Mouse (Mus musculus): ENCODE results near the gene Clec18a. TPM values are rescaled to one million over a fixed set of nuclear protein-coding genes. Genes with fewer than 3 reads are reported as not detected.

The Clec18a gene
- polyA plus RNA-seq, 1 experiment from 2014 or later = 0.34 TPM

- no peak for ATAC-seq (ENCODE audit: low FRiP score, low TSS enrichment)
- no peaks in the 10 kb centered on the region for H3K4me1 ChIP-seq (ENCODE audit: control insufficient read depth, insufficient read depth, low read length)
- H3K9ac ChIP-seq (replicated peaks; ENCODE audit: low read length) = no peak overlapping the region
- H3K27me3 ChIP-seq (ENCODE audit: control insufficient read depth, insufficient read depth, low read length) = no peaks in the 10 kb centered on the region
- 96% methylated on average over 7 of the region's 7 CpGs for WGBS
- H3K4me3 ChIP-seq (replicated peaks; ENCODE audit: low read depth, low read length) = no peak overlapping the region
- H3K4me2 ChIP-seq (ENCODE audit: low read length) = no peak overlapping the region
- no peaks in the 10 kb centered on the region for H3K9me3 ChIP-seq (ENCODE audit: control insufficient read depth, low read length)
- no peak overlapping the region for H3K27ac ChIP-seq (replicated peaks; ENCODE audit: low read depth, low read length)
- peaks cover 100% of the 10 kb centered on the region for H3K36me3 ChIP-seq (ENCODE audit: control insufficient read depth, insufficient read depth, low read length)
- no peak for DNase-seq
These were observed 43.1 kb downstream of the Clec18a start for GRCm38 (mm10) chr8:111049106-111049505.

- no peaks in the 10 kb centered on the region for H3K27me3 ChIP-seq (ENCODE audit: control insufficient read depth, insufficient read depth, low read length)
- no peak for DNase-seq
- H3K27ac ChIP-seq (replicated peaks; ENCODE audit: low read depth, low read length) = no peak overlapping the region
- H3K4me2 ChIP-seq (ENCODE audit: low read length) = no peak overlapping the region
- WGBS = 91% methylated on average over 2 of the region's 2 CpGs
- H3K9me3 ChIP-seq (ENCODE audit: control insufficient read depth, low read length) = no peaks in the 10 kb centered on the region
- peaks cover 100% of the 10 kb centered on the region for H3K36me3 ChIP-seq (ENCODE audit: control insufficient read depth, insufficient read depth, low read length)
- no peak overlapping the region for H3K4me3 ChIP-seq (replicated peaks; ENCODE audit: low read depth, low read length)
- H3K4me1 ChIP-seq (ENCODE audit: control insufficient read depth, insufficient read depth, low read length) = no peaks in the 10 kb centered on the region
- H3K9ac ChIP-seq (replicated peaks; ENCODE audit: low read length) = no peak overlapping the region
- no peak for ATAC-seq (ENCODE audit: low FRiP score, low TSS enrichment)
These were observed 43.5 kb downstream of the Clec18a start for GRCm38 (mm10) chr8:111048694-111049093.

- Histone ChIP-seq H3K36me3 (ENCODE audit: control insufficient read depth, insufficient read depth, low read length) (peaks cover 100% of the 10 kb centered on the region), H3K4me3 (replicated peaks; ENCODE audit: low read depth, low read length) (no peak overlapping the region), H3K9me3 (ENCODE audit: control insufficient read depth, low read length) (no peaks in the 10 kb centered on the region), H3K27me3 (ENCODE audit: control insufficient read depth, insufficient read depth, low read length) (no peaks in the 10 kb centered on the region), H3K27ac (replicated peaks; ENCODE audit: low read depth, low read length) (no peak overlapping the region), H3K4me2 (ENCODE audit: low read length) (no peak overlapping the region), H3K4me1 (ENCODE audit: control insufficient read depth, insufficient read depth, low read length) (no peaks in the 10 kb centered on the region), H3K9ac (replicated peaks; ENCODE audit: low read length) (no peak overlapping the region)
- DNase-seq (no peak), ATAC-seq (ENCODE audit: low FRiP score, low TSS enrichment) (no peak)
- 48% methylated on average over 2 of the region's 2 CpGs for WGBS
These were observed 48.1 kb downstream of the Clec18a start for GRCm38 (mm10) chr8:111044003-111044734.

- no peak for DNase-seq
- Histone ChIP-seq H3K9me3 (ENCODE audit: control insufficient read depth, low read length) (no peaks in the 10 kb centered on the region), H3K36me3 (ENCODE audit: control insufficient read depth, insufficient read depth, low read length) (peaks cover 100% of the 10 kb centered on the region), H3K4me2 (ENCODE audit: low read length) (no peak overlapping the region), H3K27ac (replicated peaks; ENCODE audit: low read depth, low read length) (no peak overlapping the region), H3K27me3 (ENCODE audit: control insufficient read depth, insufficient read depth, low read length) (no peaks in the 10 kb centered on the region), H3K4me1 (ENCODE audit: control insufficient read depth, insufficient read depth, low read length) (no peaks in the 10 kb centered on the region), H3K4me3 (replicated peaks; ENCODE audit: low read depth, low read length) (no peak overlapping the region), H3K9ac (replicated peaks; ENCODE audit: low read length) (no peak overlapping the region)
- WGBS = 94% methylated on average over 19 of the region's 19 CpGs
- no peak for ATAC-seq (ENCODE audit: low FRiP score, low TSS enrichment)
These were observed 49.7 kb downstream of the Clec18a start for GRCm38 (mm10) chr8:111042546-111042945.

GRCm38 (mm10) chr8:111036591-111036990 lies 55.6 kb downstream of the Clec18a start:
- Histone ChIP-seq H3K36me3 (ENCODE audit: control insufficient read depth, insufficient read depth, low read length) (peaks cover 51% of the 10 kb centered on the region), H3K27me3 (ENCODE audit: control insufficient read depth, insufficient read depth, low read length) (peaks cover 1% of the 10 kb centered on the region; the same call in 1 of the 2 replicates), H3K4me1 (ENCODE audit: control insufficient read depth, insufficient read depth, low read length) (peaks cover 18% of the 10 kb centered on the region), H3K4me3 (replicated peaks; ENCODE audit: low read depth, low read length) (no peak overlapping the region), H3K9ac (replicated peaks; ENCODE audit: low read length) (no peak overlapping the region), H3K27ac (replicated peaks; ENCODE audit: low read depth, low read length) (no peak overlapping the region), H3K4me2 (ENCODE audit: low read length) (no peak overlapping the region), H3K9me3 (ENCODE audit: control insufficient read depth, low read length) (no peaks in the 10 kb centered on the region)
- ATAC-seq (ENCODE audit: low FRiP score, low TSS enrichment) = no peak
- no peak for DNase-seq
- 96% methylated on average over 15 of the region's 15 CpGs for WGBS

- peak overlapping the region; percentile 80 for H3K4me2 ChIP-seq (ENCODE audit: low read length)
- H3K4me3 ChIP-seq (replicated peaks; ENCODE audit: low read depth, low read length) = peak overlapping the region; percentile 70
- ATAC-seq (ENCODE audit: low FRiP score, low TSS enrichment) = peak; percentile 21; the same call in 1 of the 2 replicates
- DNase-seq = peak; percentile 55
- H3K9me3 ChIP-seq (ENCODE audit: control insufficient read depth, low read length) = no peaks in the 10 kb centered on the region
- 22% methylated on average over 12 of the region's 12 CpGs for WGBS
- peaks cover 18% of the 10 kb centered on the region for H3K4me1 ChIP-seq (ENCODE audit: control insufficient read depth, insufficient read depth, low read length)
- H3K9ac ChIP-seq (replicated peaks; ENCODE audit: low read length) = peak overlapping the region; percentile 81
- H3K27ac ChIP-seq (replicated peaks; ENCODE audit: low read depth, low read length) = peak overlapping the region; percentile 90
- H3K27me3 ChIP-seq (ENCODE audit: control insufficient read depth, insufficient read depth, low read length) = peaks cover 3% of the 10 kb centered on the region; the same call in 1 of the 2 replicates
- peaks cover 28% of the 10 kb centered on the region for H3K36me3 ChIP-seq (ENCODE audit: control insufficient read depth, insufficient read depth, low read length)
These were observed 58.0 kb downstream of the Clec18a start for GRCm38 (mm10) chr8:111034276-111034675.

GRCm38 (mm10) chr8:111033482-111034215 lies 58.6 kb downstream of the Clec18a start:
- ATAC-seq (ENCODE audit: low FRiP score, low TSS enrichment) = peak; percentile 99

GRCm38 (mm10) chr8:111032916-111033315 lies 59.3 kb downstream of the Clec18a start, which contains the start of gene Aars:
Gene Aars, plus strand, starts transcription at chr8:111033144.
- Histone ChIP-seq H3K27ac (replicated peaks; ENCODE audit: low read depth, low read length) (peak within 1 kb of the TSS; percentile 90), H3K4me3 (replicated peaks; ENCODE audit: low read depth, low read length) (peak within 1 kb of the TSS; percentile 70), H3K4me1 (ENCODE audit: control insufficient read depth, insufficient read depth, low read length) (peaks cover 18% of the 10 kb centered on the region), H3K4me2 (ENCODE audit: low read length) (peak within 1 kb of the TSS; percentile 80), H3K9ac (replicated peaks; ENCODE audit: low read length) (peak within 1 kb of the TSS; percentile 81), H3K27me3 (ENCODE audit: control insufficient read depth, insufficient read depth, low read length) (peaks cover 3% of the 10 kb centered on the region; the same call in 1 of the 2 replicates), H3K36me3 (ENCODE audit: control insufficient read depth, insufficient read depth, low read length) (peaks cover 15% of the 10 kb centered on the region), H3K9me3 (ENCODE audit: control insufficient read depth, low read length) (no peaks in the 10 kb centered on the region)
- no peak for ATAC-seq (ENCODE audit: low FRiP score, low TSS enrichment)
- 97% methylated on average over 7 of the region's 7 CpGs for WGBS
- DNase-seq = no peak

More at GRCm38 (mm10) chr8:111033482-111034215, 58.6 kb downstream of the Clec18a start:
- peaks cover 18% of the 10 kb centered on the region for H3K4me1 ChIP-seq (ENCODE audit: control insufficient read depth, insufficient read depth, low read length)
- peaks cover 3% of the 10 kb centered on the region; the same call in 1 of the 2 replicates for H3K27me3 ChIP-seq (ENCODE audit: control insufficient read depth, insufficient read depth, low read length)
- H3K9ac ChIP-seq (replicated peaks; ENCODE audit: low read length) = peak overlapping the region; percentile 81
- H3K36me3 ChIP-seq (ENCODE audit: control insufficient read depth, insufficient read depth, low read length) = peaks cover 22% of the 10 kb centered on the region
- 5% methylated on average over 37 of the region's 37 CpGs for WGBS
- H3K4me2 ChIP-seq (ENCODE audit: low read length) = peak overlapping the region; percentile 80
- peak overlapping the region; percentile 90 for H3K27ac ChIP-seq (replicated peaks; ENCODE audit: low read depth, low read length)
- H3K4me3 ChIP-seq (replicated peaks; ENCODE audit: low read depth, low read length) = peak overlapping the region; percentile 70
- no peaks in the 10 kb centered on the region for H3K9me3 ChIP-seq (ENCODE audit: control insufficient read depth, low read length)
- DNase-seq = peak; percentile 99

Measured in midbrain, embryonic 14.5 days (tissue).